Mouse (Mus musculus): Measurements from ENCODE around the gene Cd63.

The Cd63 gene

DNA sequence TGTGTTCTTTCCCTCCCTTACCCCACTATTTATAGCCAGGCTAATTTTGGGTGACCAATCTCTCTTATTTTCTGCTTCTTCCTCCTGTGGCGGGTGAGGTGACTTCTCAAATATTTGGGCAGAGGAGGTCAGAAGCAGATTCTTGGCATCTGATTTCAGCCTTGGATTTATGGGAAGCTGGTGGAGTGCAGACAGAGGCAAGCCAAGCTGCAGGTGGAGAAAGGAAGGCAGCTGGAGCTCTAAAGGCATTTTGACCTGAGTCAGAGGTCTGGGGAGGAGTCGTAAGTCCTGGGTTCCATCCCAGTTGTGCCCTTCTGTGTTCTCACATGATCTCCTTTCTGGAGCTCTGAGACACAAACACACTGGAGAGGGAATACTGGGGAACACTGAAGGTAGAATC lies 30.7 kb downstream of the Cd63 start:
- DNase-seq = no peak

DNA sequence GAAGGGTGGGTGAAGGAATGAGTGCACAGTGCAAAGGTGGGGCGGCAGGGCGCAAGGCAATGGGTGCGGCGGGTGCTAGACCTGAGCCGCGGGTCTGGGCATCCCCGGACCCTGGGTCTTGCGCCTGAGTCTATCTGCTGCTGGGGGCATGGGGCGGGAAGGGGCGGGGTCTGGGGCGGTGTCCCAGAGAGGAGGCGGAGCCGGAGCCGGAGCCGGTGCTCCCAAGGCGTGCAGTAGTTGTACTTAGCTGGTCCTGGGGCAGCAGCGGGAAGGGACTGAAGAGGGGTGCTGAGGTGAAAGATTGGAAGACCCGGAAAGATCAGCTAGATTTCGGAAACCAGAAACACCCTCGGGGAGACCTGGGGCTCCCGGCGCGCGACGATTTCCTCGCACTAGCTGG lies 32.8 kb downstream of the Cd63 start, which contains the start of gene Itga7:
Itga7 (plus strand) TSS at position 245 of the 400 bp plus-strand sequence.
- peak; percentile 45 for DNase-seq

DNA sequence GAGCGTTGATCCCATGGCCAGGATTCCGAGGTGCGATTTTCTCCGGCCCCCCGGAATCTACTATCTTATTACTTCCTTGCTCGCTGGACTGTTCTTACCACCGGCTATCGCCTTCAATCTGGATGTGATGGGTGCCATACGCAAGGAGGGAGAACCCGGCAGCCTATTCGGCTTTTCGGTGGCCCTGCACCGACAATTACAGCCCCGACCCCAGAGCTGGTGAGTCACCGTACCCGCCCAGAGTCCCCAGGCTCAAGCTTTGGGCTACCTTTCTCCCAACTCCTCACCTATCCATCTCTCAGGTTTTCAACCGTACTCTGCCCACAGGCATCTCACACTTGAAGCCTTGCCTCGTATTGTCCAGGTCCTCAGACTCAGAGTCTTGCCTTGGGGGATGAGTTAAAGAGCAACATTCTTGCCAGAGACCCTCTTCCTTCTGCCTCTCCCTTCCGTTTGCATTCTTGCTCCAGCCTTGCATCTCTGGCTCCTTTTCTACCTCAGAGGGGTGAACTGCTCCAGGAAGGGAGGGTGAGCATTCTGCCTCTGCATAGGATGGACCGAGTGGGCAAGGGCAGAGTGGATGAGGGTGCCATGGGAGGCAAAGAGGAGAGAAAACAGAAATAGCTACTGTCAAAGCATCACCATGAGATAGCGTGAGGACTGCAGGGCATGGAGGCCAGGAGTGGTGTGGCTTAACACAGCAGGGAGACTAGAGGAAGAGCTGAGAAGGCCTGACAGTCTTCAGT lies 33.4 kb downstream of the Cd63 start:
- no peak for DNase-seq

DNA sequence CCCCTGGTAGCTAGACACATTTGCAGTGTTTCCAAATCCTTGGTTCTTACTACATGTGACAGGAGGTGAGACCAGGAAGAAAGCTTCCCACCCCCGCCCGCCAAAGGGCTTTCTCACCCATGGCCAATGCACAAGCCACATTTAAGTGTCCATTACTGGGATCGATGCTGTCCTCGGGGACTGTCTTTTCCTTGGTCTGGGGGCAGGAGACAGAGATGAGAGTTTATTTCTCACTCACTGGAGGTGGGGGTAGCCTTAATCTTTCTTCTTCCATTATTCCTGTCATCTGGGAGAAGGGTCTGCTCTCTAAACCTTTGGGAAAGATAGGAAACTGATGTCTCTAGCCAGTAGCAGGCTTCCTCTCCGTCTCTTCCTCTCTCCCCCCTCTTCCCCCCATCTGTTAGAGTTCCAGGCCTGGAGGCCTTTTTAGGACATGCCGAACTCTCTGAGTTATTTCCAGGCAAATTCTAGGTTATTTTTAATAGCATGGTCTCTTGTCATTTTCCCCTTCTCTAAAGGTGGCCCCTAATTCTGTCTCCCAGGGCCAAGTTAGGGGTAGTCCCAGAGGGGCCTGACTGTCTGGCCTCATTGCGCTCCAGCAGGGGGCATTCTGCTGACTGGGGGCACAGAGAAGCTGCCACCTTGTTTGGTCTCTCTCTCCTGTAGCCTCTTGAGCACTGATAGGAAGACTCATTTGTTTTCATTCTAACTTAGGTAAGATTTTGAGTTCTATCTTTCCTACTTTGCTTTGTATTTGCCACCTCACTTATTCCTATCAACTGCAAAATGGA lies 34.4 kb downstream of the Cd63 start:
- DNase-seq = no peak

DNA sequence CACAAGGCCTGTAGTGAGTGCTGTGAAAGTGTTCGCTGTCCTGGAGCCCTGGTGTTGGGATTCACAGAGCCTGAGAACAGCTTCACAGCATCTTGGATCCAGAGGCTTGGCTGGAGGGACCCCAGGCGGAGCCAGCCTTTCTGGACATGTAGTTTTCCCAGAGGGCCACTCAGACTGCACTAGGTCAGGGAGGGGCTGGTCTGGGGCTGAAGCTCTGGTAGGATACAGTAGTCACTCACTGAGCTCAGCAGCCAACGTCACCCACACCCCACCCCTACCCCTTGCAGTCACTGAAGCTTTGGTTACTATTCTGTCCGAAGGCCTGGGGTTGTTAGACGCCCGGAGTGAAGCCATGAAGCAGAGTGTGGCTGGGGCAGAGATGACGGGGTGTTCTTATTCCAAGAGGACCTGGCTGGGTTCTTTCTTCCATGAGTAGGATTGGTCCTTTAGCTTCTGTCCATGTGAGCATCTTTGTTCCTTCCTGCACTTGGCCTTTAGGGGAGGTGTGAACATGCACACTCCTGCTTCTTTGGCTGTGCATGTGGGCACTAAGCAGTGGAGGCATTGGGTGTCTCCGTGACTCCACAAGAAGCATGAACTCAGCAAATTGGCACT lies 35.1 kb downstream of the Cd63 start:
- DNase-seq = no peak

DNA sequence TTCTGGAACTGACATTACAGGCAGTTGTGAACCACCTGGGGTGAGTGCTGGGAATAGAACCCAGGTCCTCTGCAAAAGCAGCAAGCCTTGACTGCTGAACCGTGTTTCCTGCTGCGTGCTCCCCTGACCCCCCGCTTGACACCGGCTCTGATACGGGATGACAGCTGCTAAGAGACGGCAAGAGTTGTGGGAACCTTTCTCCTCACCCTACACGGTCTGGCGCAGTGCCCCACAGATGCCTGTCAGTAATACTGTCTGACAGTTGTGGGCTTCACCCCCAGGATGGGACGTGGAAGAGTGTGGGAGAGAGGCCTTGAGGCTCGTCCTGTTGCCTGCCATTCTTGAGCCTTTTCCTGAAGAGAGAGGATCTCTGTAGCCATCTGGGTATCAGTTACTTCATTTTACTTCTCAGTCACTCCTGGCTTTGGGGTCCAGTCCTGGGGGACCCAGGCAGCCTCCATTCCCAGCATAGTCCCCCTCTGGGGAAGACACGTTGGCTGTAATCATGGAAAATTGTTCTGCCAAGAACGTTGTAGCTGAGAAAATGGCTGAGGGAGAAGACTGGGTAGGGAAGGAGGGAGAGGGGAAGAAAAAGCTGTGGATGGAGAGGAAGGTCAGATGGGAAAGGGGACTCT lies 37.1 kb downstream of the Cd63 start:
- DNase-seq = no peak

DNA sequence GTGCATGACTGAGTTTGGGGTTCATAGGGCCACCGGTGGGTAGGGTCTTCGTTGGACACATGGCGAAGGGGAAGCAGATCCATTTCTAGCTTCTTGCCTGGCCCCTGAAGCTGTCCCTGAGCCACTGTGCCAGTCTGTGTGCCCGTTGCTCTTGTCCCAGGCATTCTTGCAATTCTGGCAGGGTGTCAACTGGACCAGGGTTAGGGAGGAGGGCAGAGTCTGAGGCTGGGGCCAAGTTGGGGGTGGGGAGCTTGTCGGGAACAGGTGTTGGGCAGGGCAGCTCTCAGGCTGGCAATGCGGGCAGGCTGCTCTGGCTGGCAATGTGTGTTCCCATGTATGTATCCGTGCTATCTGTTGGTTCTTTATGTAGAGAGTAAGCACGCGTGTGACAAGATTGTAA lies 37.7 kb downstream of the Cd63 start:
- DNase-seq = peak; percentile 73

DNA sequence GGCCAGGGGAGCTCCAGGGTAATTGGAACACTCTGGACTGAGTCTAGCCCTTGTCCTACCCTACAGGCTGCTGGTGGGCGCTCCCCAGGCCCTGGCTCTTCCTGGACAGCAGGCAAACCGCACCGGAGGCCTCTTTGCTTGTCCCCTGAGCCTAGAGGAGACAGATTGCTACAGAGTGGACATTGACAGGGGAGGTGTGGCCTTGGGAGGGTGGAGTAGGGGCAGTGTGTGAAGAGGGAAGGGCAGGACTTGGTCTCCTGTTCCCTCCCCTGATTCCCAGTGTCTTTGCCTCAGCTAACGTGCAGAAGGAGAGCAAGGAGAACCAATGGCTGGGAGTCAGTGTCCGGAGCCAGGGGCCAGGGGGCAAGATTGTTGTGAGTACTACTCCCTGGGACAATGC lies 38.2 kb downstream of the Cd63 start:
- no peak for DNase-seq

DNA sequence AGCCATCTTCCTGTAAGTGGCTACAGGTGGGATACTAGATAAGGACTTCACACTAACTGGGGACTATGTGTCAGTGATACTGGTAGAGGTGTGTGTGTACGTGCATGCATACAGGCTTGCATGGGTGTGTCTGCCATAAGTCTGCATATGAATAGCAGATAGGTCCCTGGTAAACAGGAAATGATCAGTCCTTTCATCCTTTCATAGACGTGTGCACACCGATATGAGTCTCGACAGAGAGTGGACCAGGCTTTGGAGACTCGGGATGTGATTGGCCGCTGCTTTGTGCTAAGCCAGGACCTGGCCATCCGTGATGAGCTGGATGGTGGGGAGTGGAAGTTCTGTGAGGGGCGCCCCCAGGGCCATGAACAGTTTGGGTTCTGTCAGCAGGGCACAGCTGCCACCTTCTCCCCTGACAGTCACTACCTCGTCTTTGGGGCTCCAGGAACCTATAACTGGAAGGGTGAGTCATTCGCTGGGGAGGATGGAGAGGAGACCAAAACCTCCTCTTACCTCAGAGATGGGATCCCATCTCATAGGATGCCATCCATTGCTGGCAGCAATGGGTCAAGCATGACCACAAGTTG lies 39.8 kb downstream of the Cd63 start:
- DNase-seq = no peak

DNA sequence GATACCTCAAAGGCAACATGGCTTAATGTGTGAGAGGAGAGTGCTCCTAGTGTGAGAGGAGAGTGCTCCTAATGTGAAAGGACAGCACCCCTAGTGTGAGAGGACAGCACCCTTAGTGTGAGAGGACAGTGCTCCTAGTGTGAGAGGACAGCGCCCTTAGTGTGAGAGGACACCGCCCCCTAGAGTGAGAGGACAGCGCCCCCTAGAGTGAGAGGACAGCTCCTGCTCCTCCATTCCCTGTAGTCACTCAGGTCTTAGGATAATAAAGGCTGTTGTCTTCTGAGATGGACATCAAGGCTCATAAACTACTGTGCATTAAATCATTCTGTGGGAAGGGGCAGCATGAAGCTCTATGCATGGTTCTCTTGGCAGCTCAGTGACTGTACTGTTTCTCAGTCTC lies 44.9 kb downstream of the Cd63 start:
- peak; percentile 63 for DNase-seq

DNA sequence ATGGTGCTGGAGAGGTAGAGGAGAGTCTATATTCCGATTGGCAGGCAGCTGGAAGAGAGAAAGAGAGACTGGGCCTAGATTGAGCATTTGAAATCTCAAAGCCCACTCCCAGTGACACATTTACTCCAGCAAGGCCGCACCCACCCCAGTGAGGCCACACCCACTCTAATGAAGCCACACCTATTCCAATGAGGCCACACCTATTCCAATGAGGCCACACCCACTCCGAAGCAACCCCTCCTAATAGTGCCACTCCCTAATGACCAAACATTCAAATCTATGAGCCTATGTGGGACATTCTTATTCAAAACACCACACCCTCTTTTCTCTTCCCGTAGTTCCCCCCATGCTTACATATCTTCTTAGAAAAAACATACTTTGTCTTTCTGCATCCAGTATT lies 46.7 kb downstream of the Cd63 start:
- no peak for DNase-seq

DNA sequence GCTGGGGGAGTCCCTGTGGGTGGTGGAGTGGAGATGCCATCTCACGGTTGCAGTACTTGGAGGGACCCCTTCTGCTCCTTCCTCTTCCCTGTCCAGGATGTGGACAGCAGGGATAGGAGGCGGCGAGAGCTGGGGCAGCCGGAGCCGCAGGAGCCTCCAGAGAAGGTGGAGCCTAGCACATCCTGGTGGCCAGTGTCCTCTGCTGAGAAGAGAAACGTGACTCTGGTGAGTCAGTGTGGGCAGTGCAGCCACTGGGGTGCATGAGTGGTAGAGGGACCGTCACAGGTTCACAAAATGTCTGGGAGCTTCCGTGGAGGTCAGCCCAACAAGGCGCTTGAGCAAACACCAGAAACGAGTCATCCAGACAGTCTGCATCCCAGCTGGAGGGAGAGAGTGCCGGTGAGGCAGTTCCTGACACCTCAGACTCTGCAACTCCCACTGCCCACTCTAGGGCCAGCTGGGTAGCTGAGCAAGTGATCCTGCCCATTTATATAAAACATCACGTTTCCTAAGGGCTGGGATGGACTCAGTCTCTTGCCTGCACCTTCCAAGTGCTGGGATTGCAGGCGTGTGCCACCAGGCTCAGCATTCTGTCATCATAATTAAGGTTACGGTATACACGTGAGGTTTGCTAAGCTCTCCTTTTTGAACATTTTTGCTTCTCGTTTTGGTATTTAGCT lies 49.6 kb downstream of the Cd63 start:
- DNase-seq = no peak

DNA sequence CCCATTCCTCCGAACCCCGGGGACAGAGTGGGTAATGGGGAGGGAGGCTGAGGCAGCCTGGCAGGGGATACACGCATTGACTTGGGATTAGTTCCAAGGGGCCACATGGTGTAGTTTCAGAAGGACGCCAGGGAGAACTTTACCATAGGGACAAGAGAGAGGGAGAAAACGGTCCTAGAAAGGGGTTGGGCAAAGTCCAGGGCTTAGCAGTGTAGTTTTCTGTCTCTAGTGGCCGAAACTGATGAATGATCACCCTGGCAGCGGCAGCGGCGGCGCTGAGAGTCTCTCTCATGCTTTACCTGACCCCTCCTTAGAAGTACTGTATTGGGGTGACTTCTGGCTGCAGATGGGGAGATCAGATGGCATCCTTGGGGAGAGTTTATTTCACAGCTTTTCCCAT lies 57.6 kb downstream of the Cd63 start:
- no peak for DNase-seq

DNA sequence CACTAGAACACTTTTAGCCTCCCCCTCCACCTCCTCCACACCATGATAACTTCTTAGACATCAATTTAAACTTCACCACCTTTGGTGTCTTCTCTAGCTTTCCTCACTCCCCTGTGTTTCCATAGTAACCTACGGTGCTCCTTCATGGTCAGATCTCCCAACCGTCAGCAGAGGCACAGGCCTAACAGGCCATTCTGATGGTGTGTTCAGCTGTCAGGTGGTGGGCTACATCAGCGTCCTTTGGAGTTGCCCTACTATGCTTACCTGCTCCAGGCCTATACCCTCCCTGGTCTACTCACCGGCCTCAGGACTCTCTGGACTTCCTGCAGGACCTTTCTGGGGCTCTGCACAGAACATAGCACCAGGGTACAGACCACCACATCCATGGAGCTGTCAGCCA lies 59.4 kb downstream of the Cd63 start:
- no peak for DNase-seq

DNA sequence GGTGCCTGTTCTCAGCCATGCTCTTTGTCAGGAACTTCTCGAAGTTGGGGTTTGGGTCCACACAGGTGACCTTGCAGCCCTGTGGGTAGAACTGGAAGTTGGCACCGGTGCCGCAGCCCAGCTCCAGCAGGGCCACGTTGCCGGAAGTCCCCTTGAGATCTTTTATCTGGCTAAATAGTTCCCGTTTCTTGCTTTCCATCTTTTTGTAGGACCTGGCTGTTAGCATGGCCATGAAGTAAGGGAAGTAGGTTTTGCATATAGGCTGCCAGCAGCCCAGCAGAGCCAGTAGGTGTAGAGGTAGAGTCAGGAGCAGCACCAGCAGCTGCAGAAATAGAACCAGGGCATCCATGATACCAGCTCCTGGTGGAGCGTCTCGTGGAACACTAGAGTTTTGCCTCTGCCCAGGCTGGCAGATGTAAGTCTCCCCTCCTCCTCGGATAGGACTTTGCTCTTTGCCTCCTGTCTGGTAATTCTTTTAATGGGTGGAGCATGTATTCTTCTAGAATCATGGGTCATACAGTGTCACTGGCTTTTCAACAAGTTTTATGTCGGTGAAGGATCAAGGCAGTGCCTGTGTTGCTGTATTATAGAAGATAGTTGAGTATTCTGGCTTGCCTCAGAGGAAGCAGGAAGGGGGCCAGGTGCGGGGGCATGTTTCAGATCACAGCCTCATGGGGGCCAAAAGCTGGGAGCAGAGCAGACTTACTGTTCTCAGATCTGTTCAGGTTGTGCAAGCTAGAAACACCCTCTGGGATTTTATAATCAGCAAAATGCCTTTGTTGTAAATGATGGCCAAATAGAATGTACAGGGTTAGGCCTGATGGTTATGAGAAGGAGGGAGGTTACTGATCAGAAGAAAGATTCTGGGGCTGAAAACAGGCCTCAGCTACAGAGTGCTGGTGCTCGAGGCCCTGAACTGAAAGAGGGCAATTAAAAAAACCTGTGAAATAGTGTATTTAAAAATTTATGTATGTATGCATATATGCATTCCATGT lies 60.1 kb downstream of the Cd63 start, which contains the start of gene Mettl7b:
Mettl7b (minus strand) TSS at position 399 of the 995 bp plus-strand sequence.
- no peak for DNase-seq

Measured in lung, postnatal 14 days (tissue).